Mouse (Mus musculus) ES-E14 (cell line): ENCODE measurements around the gene Prune1.

ENCODE experiments used
- CHD2 ChIP-seq: IDR thresholded peaks from 2 replicates; pipeline ENCODE4 v1.6.1; 2014; ENCODE audit warnings: mild to moderate bottlenecking, low read depth, low read length, inconsistent platforms
- ZC3H11A ChIP-seq: IDR thresholded peaks from 2 replicates; pipeline ENCODE4 v1.6.1; 2012; ENCODE audit warnings: low read depth, mild to moderate bottlenecking, inconsistent platforms, low read length, borderline replicate concordance
- ZNF384 ChIP-seq: IDR thresholded peaks from 2 replicates; pipeline ENCODE4 v1.6.1; 2012; ENCODE audit warnings: low read depth, low read length, inconsistent platforms

DNA sequence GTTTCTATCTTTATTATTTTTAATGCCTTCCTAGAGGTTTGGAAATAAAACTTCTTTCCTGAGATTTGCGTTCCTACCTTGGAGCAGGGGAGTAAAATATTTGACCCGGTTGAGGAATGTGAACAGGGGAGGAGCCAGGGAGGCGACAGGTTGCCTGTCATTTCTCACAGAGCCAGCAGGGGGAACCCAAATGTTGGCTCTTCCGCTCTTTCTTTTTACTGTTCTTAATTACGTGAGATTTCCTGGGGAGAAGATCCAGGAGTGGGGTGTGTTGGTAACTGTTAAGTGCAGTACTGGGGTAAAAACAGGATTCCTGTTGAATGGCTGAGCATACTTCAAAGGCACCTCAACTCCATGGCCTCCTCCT lies 14.2 kb upstream of the Prune1 start:
- no peak for TF ChIP-seq CHD2
- TF ChIP-seq ZNF384 = no peak
- no peak for TF ChIP-seq ZC3H11A
